Mouse (Mus musculus): ENCODE measurements around the gene Pnpla8. TPM values are rescaled to one million over a fixed set of nuclear protein-coding genes. Genes with fewer than 3 reads are reported as not detected.

Gene Pnpla8
- total RNA-seq, 2 experiments from 2014 or later: 146 to 161 TPM

- intact Hi-C loops (cut with DNase I): no loop called here
- no peak for DNase-seq
These were observed 117.0 kb downstream of the Pnpla8 start for GRCm38 (mm10) chr12:44338195-44338622.

- no peak for DNase-seq
- intact Hi-C loops (cut with DNase I): no loop called here
These were observed 122.9 kb downstream of the Pnpla8 start for GRCm38 (mm10) chr12:44344075-44344474.

GRCm38 (mm10) chr12:44345251-44345650, 124.1 kb downstream of the Pnpla8 start:
- intact Hi-C loops (cut with DNase I): no loop called here
- no peak for DNase-seq

- intact Hi-C loops (cut with DNase I): no loop called here
- no peak for DNase-seq
These were observed 125.0 kb downstream of the Pnpla8 start for GRCm38 (mm10) chr12:44346143-44346542.

- DNase-seq: no peak
- intact Hi-C loops (cut with DNase I): no loop called here
These were observed 133.9 kb downstream of the Pnpla8 start for GRCm38 (mm10) chr12:44355116-44355515.

- intact Hi-C loops (cut with DNase I): no loop called here
- no peak for DNase-seq
These were observed 136.3 kb downstream of the Pnpla8 start for GRCm38 (mm10) chr12:44357460-44357859.

- DNase-seq: no peak
- intact Hi-C loops (cut with DNase I): no loop called here
These were observed 136.7 kb downstream of the Pnpla8 start for GRCm38 (mm10) chr12:44357881-44358280.

- intact Hi-C loops (cut with DNase I): no loop called here
- DNase-seq: no peak
These were observed 150.0 kb downstream of the Pnpla8 start for GRCm38 (mm10) chr12:44371076-44371710.

Small RNA genes lying within 50 kb of the gene (microRNA-seq; reads per million reads assigned to microRNA genes)
- gene Mir5627 (ENCODE audit: borderline number of aligned reads in 2 of 2): 0 reads per million in 2 experiments

Other genes with a start within 250 kb of the Pnpla8 start
- gene Dnajb9, start 11.0 kb upstream of the Pnpla8 start, total RNA-seq (2021): 10 to 100 TPM; 42.5 to 45.6 TPM
- gene Nrcam, start 107.5 kb downstream of the Pnpla8 start, total RNA-seq (2021): under 1 TPM; 0.30 to 0.94 TPM

All from heart, postnatal 36 days (tissue).